Mouse (Mus musculus): ENCODE data around the gene Castor2. TPM values are rescaled to one million over a fixed set of nuclear protein-coding genes. Genes with fewer than 3 reads are reported as not detected.
A peak's percentile ranks its signal among the peaks of the same experiment; 100 is the strongest.

Castor2 gene
- total and polyA plus RNA-seq, 2 experiments from 2014 or later = 19.3 to 21.9 TPM

DNA sequence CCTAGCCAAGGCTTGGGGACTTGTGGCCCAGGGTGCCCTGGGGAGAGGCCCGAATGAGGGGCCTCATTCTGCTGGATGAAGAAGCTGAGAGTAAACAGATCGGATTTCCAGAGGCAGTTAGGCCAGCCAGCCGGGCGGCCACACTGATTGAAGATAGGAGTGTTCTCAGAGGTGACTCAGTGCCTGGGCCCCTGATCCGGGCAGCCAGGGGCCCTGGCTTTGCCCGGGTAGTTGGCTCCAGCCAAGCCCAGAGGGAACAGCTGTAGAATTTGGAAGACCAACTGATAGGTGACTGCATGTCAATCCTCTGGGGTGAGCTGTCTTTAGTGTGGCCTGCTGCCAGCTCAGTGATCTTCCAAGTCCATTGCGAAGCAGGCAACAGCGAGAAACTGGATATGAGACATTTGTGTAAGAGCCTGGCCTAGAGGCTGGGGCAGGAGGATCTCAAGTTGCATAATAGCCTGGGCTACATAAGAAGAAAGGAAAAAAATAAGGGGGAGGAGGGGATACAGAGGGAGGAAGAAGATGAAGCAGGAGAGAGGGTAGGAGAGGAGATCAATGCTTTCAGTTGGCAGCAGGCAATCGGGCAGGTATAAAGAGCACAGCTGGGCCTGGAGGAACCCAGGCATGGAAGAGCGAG is 20.1 kb downstream of the Castor2 start:
- H3K9ac ChIP-seq = no peak overlapping the region
- H3K36me3 ChIP-seq (ENCODE audit: insufficient read depth) = peaks cover 14% of the 10 kb centered on the region
- ATAC-seq = no peak
- no peaks in the 10 kb centered on the region for H3K27me3 ChIP-seq (ENCODE audit: insufficient read depth, low read length)
- WGBS = 75% methylated on average over 10 of the region's 10 CpGs
- no peak for TF ChIP-seq CTCF (IDR thresholded peaks at IDR 0.05; ENCODE audit: low read depth)
- no peaks in the 10 kb centered on the region for H3K4me1 ChIP-seq (ENCODE audit: insufficient read depth)
- H3K27ac ChIP-seq (ENCODE audit: low read depth, low read length) = no peak overlapping the region
- H3K4me3 ChIP-seq (ENCODE audit: low read depth, low read length) = no peak overlapping the region
- H3K4me2 ChIP-seq (ENCODE audit: low read depth) = no peak overlapping the region
- DNase-seq = no peak
- H3K9me3 ChIP-seq (ENCODE audit: low read length) = no peaks in the 10 kb centered on the region

DNA sequence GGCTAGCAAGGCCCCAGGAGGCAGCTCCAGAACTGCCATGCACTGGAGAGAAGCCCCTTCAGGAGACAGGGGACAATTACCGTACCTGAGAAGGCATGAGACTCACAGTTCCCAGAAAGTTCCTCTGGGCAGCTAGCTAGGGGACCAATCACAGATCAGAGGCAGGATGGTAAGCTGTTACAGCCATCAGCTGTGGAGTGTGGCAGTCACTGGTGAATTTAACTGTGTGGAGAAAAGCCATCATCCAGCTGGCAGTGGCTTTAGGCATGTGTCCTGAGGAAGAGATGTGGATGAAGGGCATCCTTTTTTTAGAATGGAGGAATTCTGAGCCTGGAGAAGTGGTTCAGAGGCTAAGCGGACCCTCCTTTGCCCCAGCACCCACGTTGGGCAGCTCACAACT is 20.6 kb downstream of the Castor2 start:
- no peak overlapping the region for H3K4me2 ChIP-seq (ENCODE audit: low read depth)
- no peak overlapping the region for H3K4me3 ChIP-seq (ENCODE audit: low read depth, low read length)
- TF ChIP-seq CTCF (IDR thresholded peaks at IDR 0.05; ENCODE audit: low read depth) = no peak
- H3K36me3 ChIP-seq (ENCODE audit: insufficient read depth) = peaks cover 14% of the 10 kb centered on the region
- no peaks in the 10 kb centered on the region for H3K9me3 ChIP-seq (ENCODE audit: low read length)
- no peaks in the 10 kb centered on the region for H3K27me3 ChIP-seq (ENCODE audit: insufficient read depth, low read length)
- whole genome bisulfite sequencing = 92% methylated on average over 3 of the region's 3 CpGs
- ATAC-seq (no peak), DNase-seq (no peak)
- no peaks in the 10 kb centered on the region for H3K4me1 ChIP-seq (ENCODE audit: insufficient read depth)
- no peak overlapping the region for H3K27ac ChIP-seq (ENCODE audit: low read depth, low read length)
- no peak overlapping the region for H3K9ac ChIP-seq

GRCm38 (mm10) chr5:134121138-134121892 is 21.8 kb downstream of the Castor2 start:
- no peak overlapping the region for H3K27ac ChIP-seq (ENCODE audit: low read depth, low read length)
- H3K27me3 ChIP-seq (ENCODE audit: insufficient read depth, low read length) = no peaks in the 10 kb centered on the region
- H3K9ac ChIP-seq = no peak overlapping the region
- ATAC-seq = no peak
- no peak for TF ChIP-seq CTCF (IDR thresholded peaks at IDR 0.05; ENCODE audit: low read depth)
- H3K4me1 ChIP-seq (ENCODE audit: insufficient read depth) = no peaks in the 10 kb centered on the region
- no peak overlapping the region for H3K4me2 ChIP-seq (ENCODE audit: low read depth)
- no peak for DNase-seq
- peaks cover 14% of the 10 kb centered on the region for H3K36me3 ChIP-seq (ENCODE audit: insufficient read depth)
- no peaks in the 10 kb centered on the region for H3K9me3 ChIP-seq (ENCODE audit: low read length)
- WGBS = 62% methylated on average over 9 of the region's 9 CpGs
- H3K4me3 ChIP-seq (ENCODE audit: low read depth, low read length) = no peak overlapping the region

DNA sequence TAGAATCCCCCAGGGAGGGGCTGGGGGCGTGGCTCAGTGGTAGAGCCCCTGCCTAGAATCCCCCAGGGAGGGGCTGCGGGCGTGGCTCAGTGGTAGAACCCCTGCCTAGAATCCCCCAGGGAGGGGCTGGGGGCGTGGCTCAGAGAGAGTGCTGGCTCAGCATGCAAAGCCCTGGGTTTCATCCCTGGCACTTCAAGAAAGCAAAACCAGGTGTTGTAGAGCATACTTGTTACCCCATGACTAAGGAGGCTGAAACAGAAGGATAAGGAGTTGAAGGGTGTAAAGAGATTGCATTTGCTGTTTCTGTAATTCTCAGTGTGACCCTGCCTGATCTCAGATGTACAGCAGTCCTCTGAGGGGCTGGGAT is 22.4 kb downstream of the Castor2 start:
- WGBS = 87% methylated on average over 3 of the region's 4 CpGs
- Histone ChIP-seq H3K4me1 (ENCODE audit: insufficient read depth) (no peaks in the 10 kb centered on the region), H3K36me3 (ENCODE audit: insufficient read depth) (peaks cover 18% of the 10 kb centered on the region), H3K4me2 (ENCODE audit: low read depth) (no peak overlapping the region), H3K27ac (ENCODE audit: low read depth, low read length) (no peak overlapping the region), H3K4me3 (ENCODE audit: low read depth, low read length) (no peak overlapping the region), H3K27me3 (ENCODE audit: insufficient read depth, low read length) (no peaks in the 10 kb centered on the region), H3K9ac (no peak overlapping the region), H3K9me3 (ENCODE audit: low read length) (no peaks in the 10 kb centered on the region)
- DNase-seq = no peak
- TF ChIP-seq CTCF (IDR thresholded peaks at IDR 0.05; ENCODE audit: low read depth) = no peak
- no peak for ATAC-seq

- TF ChIP-seq CTCF (IDR thresholded peaks at IDR 0.05; ENCODE audit: low read depth) = no peak
- H3K4me2 ChIP-seq (ENCODE audit: low read depth) = no peak overlapping the region
- peaks cover 16% of the 10 kb centered on the region for H3K36me3 ChIP-seq (ENCODE audit: insufficient read depth)
- H3K9ac ChIP-seq = no peak overlapping the region
- H3K4me3 ChIP-seq (ENCODE audit: low read depth, low read length) = no peak overlapping the region
- ATAC-seq = no peak
- no peaks in the 10 kb centered on the region for H3K4me1 ChIP-seq (ENCODE audit: insufficient read depth)
- DNase-seq = no peak
- no peak overlapping the region for H3K27ac ChIP-seq (ENCODE audit: low read depth, low read length)
- WGBS = 89% methylated on average over 6 of the region's 6 CpGs
- no peaks in the 10 kb centered on the region for H3K27me3 ChIP-seq (ENCODE audit: insufficient read depth, low read length)
- H3K9me3 ChIP-seq (ENCODE audit: low read length) = no peaks in the 10 kb centered on the region
Measured at GRCm38 (mm10) chr5:134123846-134124245, 24.3 kb downstream of the Castor2 start.

- H3K9ac ChIP-seq = no peak overlapping the region
- no peak overlapping the region for H3K4me2 ChIP-seq (ENCODE audit: low read depth)
- no peaks in the 10 kb centered on the region for H3K4me1 ChIP-seq (ENCODE audit: insufficient read depth)
- no peaks in the 10 kb centered on the region for H3K27me3 ChIP-seq (ENCODE audit: insufficient read depth, low read length)
- 90% methylated on average over 2 of the region's 2 CpGs for WGBS
- H3K4me3 ChIP-seq (ENCODE audit: low read depth, low read length) = no peak overlapping the region
- H3K27ac ChIP-seq (ENCODE audit: low read depth, low read length) = no peak overlapping the region
- DNase-seq (no peak), ATAC-seq (no peak)
- H3K9me3 ChIP-seq (ENCODE audit: low read length) = no peaks in the 10 kb centered on the region
- peaks cover 16% of the 10 kb centered on the region for H3K36me3 ChIP-seq (ENCODE audit: insufficient read depth)
- no peak for TF ChIP-seq CTCF (IDR thresholded peaks at IDR 0.05; ENCODE audit: low read depth)
Measured at GRCm38 (mm10) chr5:134126232-134126631, 26.7 kb downstream of the Castor2 start.

GRCm38 (mm10) chr5:134131586-134131985 is 32.1 kb downstream of the Castor2 start:
- no peak overlapping the region for H3K9ac ChIP-seq
- ATAC-seq (no peak), DNase-seq (peak; percentile 36)
- no peak overlapping the region for H3K4me3 ChIP-seq (ENCODE audit: low read depth, low read length)
- H3K4me2 ChIP-seq (ENCODE audit: low read depth) = no peak overlapping the region
- peaks cover 33% of the 10 kb centered on the region for H3K36me3 ChIP-seq (ENCODE audit: insufficient read depth)
- H3K9me3 ChIP-seq (ENCODE audit: low read length) = no peaks in the 10 kb centered on the region
- no peaks in the 10 kb centered on the region for H3K27me3 ChIP-seq (ENCODE audit: insufficient read depth, low read length)
- no peaks in the 10 kb centered on the region for H3K4me1 ChIP-seq (ENCODE audit: insufficient read depth)
- TF ChIP-seq CTCF (IDR thresholded peaks at IDR 0.05; ENCODE audit: low read depth) = no peak
- H3K27ac ChIP-seq (ENCODE audit: low read depth, low read length) = no peak overlapping the region
- WGBS = 17% methylated on average over 4 of the region's 4 CpGs
